ENCODE assay signal across 8 mouse cellular contexts in the genomic region with DNA sequence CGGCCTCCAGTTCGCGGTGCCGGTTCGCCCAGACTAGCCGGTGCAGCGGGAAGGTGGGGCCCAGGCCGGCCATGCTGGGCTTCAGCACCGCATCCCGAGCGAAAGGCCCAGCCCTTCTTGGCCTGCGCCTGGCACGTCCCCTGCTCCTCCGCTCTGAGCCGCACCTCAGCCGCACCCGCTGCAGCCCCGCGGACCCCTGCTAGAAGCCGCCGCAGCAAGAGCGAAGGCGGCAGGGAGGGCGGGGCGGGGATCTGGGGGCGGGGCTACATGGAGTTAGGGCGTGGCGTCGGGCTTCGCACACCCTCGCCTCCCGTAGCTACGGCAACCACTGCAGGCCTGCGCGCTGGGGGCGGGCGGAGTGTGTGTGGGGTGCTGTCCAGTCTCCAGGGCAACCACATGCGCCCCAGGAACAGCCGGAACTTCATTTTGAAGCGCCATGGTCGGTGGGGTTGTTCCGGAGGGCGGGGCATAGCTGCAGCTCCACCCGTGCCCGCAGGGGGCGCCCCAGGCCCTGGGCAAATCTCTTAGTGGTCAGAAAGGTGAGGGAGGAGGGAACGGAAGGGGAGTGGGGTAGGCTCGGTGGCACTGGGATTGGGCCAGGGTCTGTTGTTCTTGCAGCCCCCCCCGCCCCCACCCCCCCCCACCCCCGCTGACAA. TPM values are rescaled to one million over a fixed set of nuclear protein-coding genes. Genes with fewer than 3 reads are reported as not detected.
A peak's percentile ranks its signal among the peaks of the same experiment; 100 is the strongest.
DNase-seq lines count a peak whose midpoint lies in the region; ATAC-seq lines count a peak whose summit lies in the region.

A gene (minus strand): TSS at position 240 of the 656 bp plus-strand sequence.

- peak; percentile 80 for ATAC-seq in heart, embryonic 11.5 days (replicated peaks; ENCODE audit: insufficient number of reproducible peaks, low FRiP score, low TSS enrichment)
- peak; percentile 94 for ATAC-seq in kidney, embryonic 16.5 days (ENCODE audit: low FRiP score, low TSS enrichment)

- WGBS in heart, embryonic 11.5 days (ENCODE audit: insufficient replicate concordance) = under 1% methylated on average over 43 of the region's 50 CpGs
- under 1% methylated on average over 49 of the region's 50 CpGs for WGBS in kidney, embryonic 16.5 days

- H3K27ac ChIP-seq in heart, embryonic 11.5 days (ENCODE audit: low read depth, low read length) = no peak within 1 kb of the TSS
- H3K27ac ChIP-seq in kidney, embryonic 16.5 days (ENCODE audit: low read length) = peak within 1 kb of the TSS; percentile 49; the same call in 1 of the 2 replicates

- peaks cover 13% of the 10 kb centered on the region for H3K27me3 ChIP-seq in erythroblast, embryonic 14.5 days (ENCODE audit: control insufficient read depth)
- H3K27me3 ChIP-seq in heart, embryonic 11.5 days (ENCODE audit: control insufficient read depth, insufficient read depth, low read length) = peaks cover 3% of the 10 kb centered on the region
- no peaks in the 10 kb centered on the region for H3K27me3 ChIP-seq in kidney, embryonic 16.5 days (ENCODE audit: insufficient read depth, low read length)

- H3K9me3 ChIP-seq in erythroblast, embryonic 14.5 days (ENCODE audit: control insufficient read depth, low read length) = peaks cover 3% of the 10 kb centered on the region
- H3K9me3 ChIP-seq in heart, embryonic 11.5 days (replicated peaks; ENCODE audit: control insufficient read depth, low read length) = no peaks in the 10 kb centered on the region
- peaks cover 4% of the 10 kb centered on the region; the same call in 1 of the 2 replicates for H3K9me3 ChIP-seq in kidney, embryonic 16.5 days (ENCODE audit: low read length)

- H3K4me1 ChIP-seq in erythroblast, embryonic 14.5 days (ENCODE audit: control insufficient read depth) = peaks cover 15% of the 10 kb centered on the region
- no peaks in the 10 kb centered on the region for H3K4me1 ChIP-seq in heart, embryonic 11.5 days (ENCODE audit: control insufficient read depth, insufficient read depth, low read length)
- H3K4me1 ChIP-seq in kidney, embryonic 16.5 days (ENCODE audit: insufficient read depth, low read length) = peaks cover 9% of the 10 kb centered on the region; the same call in 1 of the 2 replicates

- peak; percentile 93 for DNase-seq in CD4-positive, CD25-positive, alpha-beta regulatory T cell, adult 2 months (ENCODE audit: low read depth, low spot score)
- DNase-seq in brain, embryonic 18.5 days (ENCODE audit: low read depth, low spot score) = peak; percentile 57
- peak; percentile 90 for DNase-seq in liver
- DNase-seq in monocyte, adult 2 months (ENCODE audit: low read depth in 1 of 2, low spot score in 2 of 2) = peak; percentile 82 to 85
- DNase-seq in spleen, postnatal 36 days (ENCODE audit: low spot score in 2 of 2) = peak; percentile 94 to 95

- H3K4me2 ChIP-seq in heart, embryonic 11.5 days = peak within 1 kb of the TSS; percentile 93
- peak within 1 kb of the TSS; percentile 79 for H3K4me2 ChIP-seq in kidney, embryonic 16.5 days (replicated peaks; ENCODE audit: low read depth, low read length)

- H3K9ac ChIP-seq in heart, embryonic 11.5 days (ENCODE audit: low read depth, low read length) = peak within 1 kb of the TSS; percentile 66
- H3K9ac ChIP-seq in kidney, embryonic 16.5 days (replicated peaks; ENCODE audit: low read length) = peak within 1 kb of the TSS; percentile 75

- peaks cover 30% of the 10 kb centered on the region for H3K36me3 ChIP-seq in erythroblast, embryonic 14.5 days (ENCODE audit: control insufficient read depth)
- peaks cover 20% of the 10 kb centered on the region for H3K36me3 ChIP-seq in heart, embryonic 11.5 days (ENCODE audit: control insufficient read depth, insufficient read depth, low read length)
- peaks cover 30% of the 10 kb centered on the region for H3K36me3 ChIP-seq in kidney, embryonic 16.5 days (ENCODE audit: insufficient read depth, low read length)

- H3K4me3 ChIP-seq in erythroblast, embryonic 14.5 days (replicated peaks) = peak within 1 kb of the TSS; percentile 65
- H3K4me3 ChIP-seq in heart, embryonic 11.5 days (ENCODE audit: low read depth, low read length) = peak within 1 kb of the TSS; percentile 63
- peak within 1 kb of the TSS; percentile 65 for H3K4me3 ChIP-seq in kidney, embryonic 16.5 days (ENCODE audit: low read length)

RNA-seq across cellular contexts. Expression of the gene that starts here (rescaled TPM):
- polyA plus RNA-seq in erythroblast, embryonic 14.5 days (2012) = 0.22 and 0.38 TPM in 2 replicates
- 2.1 and 2.2 TPM in 2 replicates for polyA plus RNA-seq in heart, embryonic 11.5 days (2014; fragmentation: Nextera tagmentation; extraction: Ambion mirVana)
- 7.4 and 9.0 TPM in 2 replicates for polyA plus RNA-seq in kidney, embryonic 16.5 days (2015; fragmentation: Nextera tagmentation; extraction: Ambion mirVana)
